Comparison of ENCODE assay signal across 8 mouse cellular contexts in genomic region chr12:108396081-108396947, GRCm38 (mm10). TPM values are rescaled to one million over a fixed set of nuclear protein-coding genes. Genes with fewer than 3 reads are reported as not detected.
DNase-seq lines count a peak whose midpoint lies in the region; ATAC-seq and TF ChIP-seq lines count a peak whose summit lies in the region.

No protein-coding gene starts in this region.

- no peak overlapping the region for H3K4me3 ChIP-seq in forebrain, embryonic 13.5 days
- no peak overlapping the region for H3K4me3 ChIP-seq in kidney, postnatal 0 days (replicated peaks; ENCODE audit: low read depth, low read length)
- H3K4me3 ChIP-seq in midbrain, embryonic 14.5 days (replicated peaks; ENCODE audit: low read depth, low read length) = no peak overlapping the region

- H3K9me3 ChIP-seq in forebrain, embryonic 13.5 days (replicated peaks) = no peaks in the 10 kb centered on the region
- no peaks in the 10 kb centered on the region for H3K9me3 ChIP-seq in kidney, postnatal 0 days (replicated peaks; ENCODE audit: low read length)
- H3K9me3 ChIP-seq in midbrain, embryonic 14.5 days (ENCODE audit: control insufficient read depth, low read length) = no peaks in the 10 kb centered on the region

- peak; percentile 97 for ATAC-seq in forebrain, embryonic 13.5 days
- ATAC-seq in kidney, postnatal 0 days (replicated peaks; ENCODE audit: low FRiP score, low read depth) = peak; percentile 60; the same call in 1 of the 2 replicates
- ATAC-seq in midbrain, embryonic 14.5 days (ENCODE audit: low FRiP score, low TSS enrichment) = peak; percentile 94

- peak; percentile 69 to 78 for DNase-seq in cerebellum, postnatal 14 days
- no peak for DNase-seq in cerebellum, adult 18-20 months
- peak; percentile 65 for DNase-seq in kidney, postnatal 0 days (ENCODE audit: low spot score)
- DNase-seq in midbrain, embryonic 14.5 days = peak; percentile 97
- DNase-seq in urinary bladder, postnatal 14 days (ENCODE audit: low spot score) = no peak
- DNase-seq in ovary, postnatal 36 days (ENCODE audit: low spot score) = no peak
- no peak for DNase-seq in spleen, adult 18-20 months

- H3K4me1 ChIP-seq in forebrain, embryonic 13.5 days = peaks cover 49% of the 10 kb centered on the region
- H3K4me1 ChIP-seq in kidney, postnatal 0 days (replicated peaks; ENCODE audit: insufficient read depth, low read length) = peaks cover 32% of the 10 kb centered on the region
- peaks cover 32% of the 10 kb centered on the region for H3K4me1 ChIP-seq in midbrain, embryonic 14.5 days (ENCODE audit: control insufficient read depth, insufficient read depth, low read length)

- no peaks in the 10 kb centered on the region for H3K36me3 ChIP-seq in forebrain, embryonic 13.5 days (ENCODE audit: poor library complexity, severe bottlenecking)
- no peaks in the 10 kb centered on the region for H3K36me3 ChIP-seq in kidney, postnatal 0 days (ENCODE audit: insufficient read depth, low read length)
- H3K36me3 ChIP-seq in midbrain, embryonic 14.5 days (ENCODE audit: control insufficient read depth, insufficient read depth, low read length) = no peaks in the 10 kb centered on the region

- H3K9ac ChIP-seq in forebrain, embryonic 13.5 days = no peak overlapping the region
- H3K9ac ChIP-seq in kidney, postnatal 0 days (ENCODE audit: low read depth, low read length) = no peak overlapping the region
- no peak overlapping the region; the same call in 1 of the 2 replicates for H3K9ac ChIP-seq in midbrain, embryonic 14.5 days (replicated peaks; ENCODE audit: low read length)

- no peaks in the 10 kb centered on the region for H3K27me3 ChIP-seq in forebrain, embryonic 13.5 days
- H3K27me3 ChIP-seq in kidney, postnatal 0 days (ENCODE audit: insufficient read depth, low read length) = no peaks in the 10 kb centered on the region
- no peaks in the 10 kb centered on the region for H3K27me3 ChIP-seq in midbrain, embryonic 14.5 days (ENCODE audit: control insufficient read depth, insufficient read depth, low read length)

- 0 out of 2 replicates have a peak overlapping the region, but pooled peaks have one; percentile 3 for H3K4me2 ChIP-seq in forebrain, embryonic 13.5 days
- no peak overlapping the region for H3K4me2 ChIP-seq in kidney, postnatal 0 days (ENCODE audit: low read length)
- H3K4me2 ChIP-seq in midbrain, embryonic 14.5 days (ENCODE audit: low read length) = 0 out of 2 replicates have a peak overlapping the region, but pooled peaks have one; percentile 4

- WGBS in forebrain, embryonic 13.5 days = 38% methylated on average over 11 of the region's 11 CpGs
- 78% methylated on average over 11 of the region's 11 CpGs for WGBS in kidney, postnatal 0 days
- whole genome bisulfite sequencing in midbrain, embryonic 14.5 days = 52% methylated on average over 11 of the region's 11 CpGs

- no peak for TF ChIP-seq CTCF in kidney, postnatal 0 days (IDR thresholded peaks at IDR 0.05; ENCODE audit: low read depth)

- peak overlapping the region; percentile 79 for H3K27ac ChIP-seq in forebrain, embryonic 13.5 days
- H3K27ac ChIP-seq in kidney, postnatal 0 days = no peak overlapping the region
- H3K27ac ChIP-seq in midbrain, embryonic 14.5 days (replicated peaks; ENCODE audit: low read depth, low read length) = peak overlapping the region; percentile 84

RNA-seq across cellular contexts. Expression of gene Eml1, which starts 25.6 kb away (rescaled TPM):
- polyA plus RNA-seq in forebrain, embryonic 13.5 days (2015; fragmentation: Nextera tagmentation; extraction: Ambion mirVana) = 54.5 and 71.4 TPM in 2 replicates
- polyA plus RNA-seq in kidney, postnatal 0 days (2015; fragmentation: Nextera tagmentation; extraction: Ambion mirVana) = 39.0 and 42.0 TPM in 2 replicates
- polyA plus RNA-seq in midbrain, embryonic 14.5 days (2014; fragmentation: Nextera tagmentation; extraction: Ambion mirVana) = 45.2 and 49.3 TPM in 2 replicates

Comparison
In these comparisons a context has a peak if more than half of its experiments do, and no peak if none do; other contexts are left out.
1. DNase-seq: peak in cerebellum, postnatal 14 days (2 of 2), kidney, postnatal 0 days (single experiment) and midbrain, embryonic 14.5 days (single experiment); none in cerebellum, adult 18-20 months (0 of 2), urinary bladder, postnatal 14 days (single experiment), ovary, postnatal 36 days (single experiment) and spleen, adult 18-20 months (0 of 2).
2. Peak in every context shown above with its lines, with median percentiles within 50 percentile points of each other: ATAC-seq.